Mouse (Mus musculus): ENCODE results near the gene Gas7.

DNA sequence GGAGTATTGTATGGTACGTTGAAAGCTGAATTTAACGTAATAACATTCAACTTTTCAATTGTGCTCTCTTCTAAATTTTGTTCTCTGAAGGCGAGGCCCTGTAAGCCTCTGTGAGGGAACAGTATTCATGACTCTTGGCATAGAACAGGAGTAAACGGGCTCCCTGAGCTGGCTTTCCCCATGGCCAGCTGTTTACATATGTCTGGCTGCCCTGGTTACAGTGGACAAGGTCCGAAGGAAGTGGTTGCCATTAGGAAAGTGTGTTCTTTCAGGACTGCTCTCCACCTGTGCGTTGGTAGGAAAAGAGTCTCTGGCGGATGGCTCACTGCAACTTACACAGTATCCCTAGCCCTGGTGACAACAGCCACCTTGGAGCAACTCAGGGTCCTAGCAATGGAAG is 171.9 kb downstream of the Gas7 start:
- TF ChIP-seq POLR2A (IDR thresholded peaks at IDR 0.05; ENCODE audit: control insufficient read depth, low read depth, low read length) (no peak), CTCF (IDR thresholded peaks at IDR 0.05; ENCODE audit: control insufficient read depth, insufficient read depth, insufficient replicate concordance, low read depth, low read length) (no peak)
